Mouse (Mus musculus): ENCODE data around the gene Hexim2. TPM values are rescaled to one million over a fixed set of nuclear protein-coding genes. Genes with fewer than 3 reads are reported as not detected.

Hexim2 gene
- polyA plus RNA-seq, 1 experiment from 2014 or later: 11.3 TPM

GRCm38 (mm10) chr11:103100361-103100760 lies 31.9 kb upstream of the Hexim2 start:
- Histone ChIP-seq H3K4me3 (ENCODE audit: low read length) (peak overlapping the region; percentile 66), H3K36me3 (ENCODE audit: insufficient read depth, low read length) (no peaks in the 10 kb centered on the region), H3K27ac (ENCODE audit: low read length) (no peak overlapping the region), H3K27me3 (ENCODE audit: insufficient read depth, low read length) (no peaks in the 10 kb centered on the region; the same call in 1 of the 2 replicates), H3K4me2 (replicated peaks; ENCODE audit: low read depth, low read length) (peak overlapping the region; percentile 92), H3K9me3 (ENCODE audit: low read length) (no peaks in the 10 kb centered on the region), H3K4me1 (ENCODE audit: insufficient read depth, low read length) (peaks cover 62% of the 10 kb centered on the region), H3K9ac (replicated peaks; ENCODE audit: low read length) (0 out of 2 replicates have a peak overlapping the region, but pooled peaks have one; percentile 29)
- no peak for ATAC-seq (ENCODE audit: low FRiP score, low TSS enrichment)
- 44% methylated on average over 8 of the region's 8 CpGs for whole genome bisulfite sequencing

GRCm38 (mm10) chr11:103101481-103101865 lies 30.8 kb upstream of the Hexim2 start, which contains the start of the genes Plcd3 and Acbd4:
TSS of gene Plcd3 (minus strand) at chr11:103101658.
TSS of gene Acbd4 (plus strand) at chr11:103101682.
- H3K9me3 ChIP-seq (ENCODE audit: low read length): no peaks in the 10 kb centered on the region
- no peaks in the 10 kb centered on the region; the same call in 1 of the 2 replicates for H3K27me3 ChIP-seq (ENCODE audit: insufficient read depth, low read length)
- H3K4me2 ChIP-seq (replicated peaks; ENCODE audit: low read depth, low read length): peak within 1 kb of the TSS; percentile 92
- ATAC-seq (ENCODE audit: low FRiP score, low TSS enrichment): peak; percentile 36
- H3K4me3 ChIP-seq (ENCODE audit: low read length): peak within 1 kb of the TSS; percentile 66
- H3K4me1 ChIP-seq (ENCODE audit: insufficient read depth, low read length): peaks cover 64% of the 10 kb centered on the region
- H3K27ac ChIP-seq (ENCODE audit: low read length): no peak within 1 kb of the TSS
- H3K36me3 ChIP-seq (ENCODE audit: insufficient read depth, low read length): no peaks in the 10 kb centered on the region
- WGBS: under 1% methylated on average over 33 of the region's 34 CpGs
- H3K9ac ChIP-seq (replicated peaks; ENCODE audit: low read length): peak within 1 kb of the TSS; percentile 75

GRCm38 (mm10) chr11:103101866-103102501 lies 30.2 kb upstream of the Hexim2 start:
- H3K9me3 ChIP-seq (ENCODE audit: low read length): no peaks in the 10 kb centered on the region
- peak overlapping the region; percentile 66 for H3K4me3 ChIP-seq (ENCODE audit: low read length)
- peak overlapping the region; percentile 75 for H3K9ac ChIP-seq (replicated peaks; ENCODE audit: low read length)
- H3K27ac ChIP-seq (ENCODE audit: low read length): no peak overlapping the region
- 0 out of 2 replicates have a peak, but pooled peaks have one; percentile 8 for ATAC-seq (ENCODE audit: low FRiP score, low TSS enrichment)
- H3K4me1 ChIP-seq (ENCODE audit: insufficient read depth, low read length): peaks cover 59% of the 10 kb centered on the region
- peak overlapping the region; percentile 92 for H3K4me2 ChIP-seq (replicated peaks; ENCODE audit: low read depth, low read length)
- H3K27me3 ChIP-seq (ENCODE audit: insufficient read depth, low read length): no peaks in the 10 kb centered on the region; the same call in 1 of the 2 replicates
- 4% methylated on average over 30 of the region's 30 CpGs for WGBS
- no peaks in the 10 kb centered on the region for H3K36me3 ChIP-seq (ENCODE audit: insufficient read depth, low read length)

- peak overlapping the region; percentile 92 for H3K4me2 ChIP-seq (replicated peaks; ENCODE audit: low read depth, low read length)
- peak overlapping the region; percentile 67 for H3K9ac ChIP-seq (replicated peaks; ENCODE audit: low read length)
- ATAC-seq (ENCODE audit: low FRiP score, low TSS enrichment): peak; percentile 89
- H3K27me3 ChIP-seq (ENCODE audit: insufficient read depth, low read length): no peaks in the 10 kb centered on the region; the same call in 1 of the 2 replicates
- H3K4me1 ChIP-seq (ENCODE audit: insufficient read depth, low read length): peaks cover 51% of the 10 kb centered on the region
- peak overlapping the region; percentile 66 for H3K4me3 ChIP-seq (ENCODE audit: low read length)
- peak overlapping the region; percentile 36; the same call in 1 of the 2 replicates for H3K27ac ChIP-seq (ENCODE audit: low read length)
- H3K36me3 ChIP-seq (ENCODE audit: insufficient read depth, low read length): no peaks in the 10 kb centered on the region
- under 1% methylated on average over 35 of the region's 35 CpGs for WGBS
- H3K9me3 ChIP-seq (ENCODE audit: low read length): no peaks in the 10 kb centered on the region
Measured at GRCm38 (mm10) chr11:103102725-103103349, 29.4 kb upstream of the Hexim2 start.

- peak overlapping the region; percentile 92 for H3K4me2 ChIP-seq (replicated peaks; ENCODE audit: low read depth, low read length)
- no peaks in the 10 kb centered on the region; the same call in 1 of the 2 replicates for H3K27me3 ChIP-seq (ENCODE audit: insufficient read depth, low read length)
- WGBS: 62% methylated on average over 8 of the region's 8 CpGs
- H3K9ac ChIP-seq (replicated peaks; ENCODE audit: low read length): peak overlapping the region; percentile 67
- no peaks in the 10 kb centered on the region for H3K9me3 ChIP-seq (ENCODE audit: low read length)
- no peaks in the 10 kb centered on the region for H3K36me3 ChIP-seq (ENCODE audit: insufficient read depth, low read length)
- peak overlapping the region; percentile 66 for H3K4me3 ChIP-seq (ENCODE audit: low read length)
- no peak for ATAC-seq (ENCODE audit: low FRiP score, low TSS enrichment)
- no peak overlapping the region for H3K27ac ChIP-seq (ENCODE audit: low read length)
- H3K4me1 ChIP-seq (ENCODE audit: insufficient read depth, low read length): peaks cover 43% of the 10 kb centered on the region
Measured at GRCm38 (mm10) chr11:103103621-103104020, 28.6 kb upstream of the Hexim2 start.

GRCm38 (mm10) chr11:103104469-103104868 lies 27.8 kb upstream of the Hexim2 start:
- no peak for ATAC-seq (ENCODE audit: low FRiP score, low TSS enrichment)
- Histone ChIP-seq H3K9me3 (ENCODE audit: low read length) (no peaks in the 10 kb centered on the region), H3K9ac (replicated peaks; ENCODE audit: low read length) (no peak overlapping the region), H3K4me3 (ENCODE audit: low read length) (no peak overlapping the region), H3K4me2 (replicated peaks; ENCODE audit: low read depth, low read length) (peak overlapping the region; percentile 11; the same call in 1 of the 2 replicates), H3K36me3 (ENCODE audit: insufficient read depth, low read length) (no peaks in the 10 kb centered on the region), H3K27ac (ENCODE audit: low read length) (no peak overlapping the region), H3K4me1 (ENCODE audit: insufficient read depth, low read length) (peaks cover 37% of the 10 kb centered on the region), H3K27me3 (ENCODE audit: insufficient read depth, low read length) (no peaks in the 10 kb centered on the region; the same call in 1 of the 2 replicates)
- 76% methylated on average over 7 of the region's 7 CpGs for WGBS

GRCm38 (mm10) chr11:103105180-103105725 lies 27.0 kb upstream of the Hexim2 start:
- Histone ChIP-seq H3K4me1 (ENCODE audit: insufficient read depth, low read length) (peaks cover 29% of the 10 kb centered on the region), H3K9ac (replicated peaks; ENCODE audit: low read length) (0 out of 2 replicates have a peak overlapping the region, but pooled peaks have one; percentile 19), H3K9me3 (ENCODE audit: low read length) (no peaks in the 10 kb centered on the region), H3K4me3 (ENCODE audit: low read length) (no peak overlapping the region), H3K27ac (ENCODE audit: low read length) (peak overlapping the region; percentile 52), H3K27me3 (ENCODE audit: insufficient read depth, low read length) (no peaks in the 10 kb centered on the region; the same call in 1 of the 2 replicates), H3K4me2 (replicated peaks; ENCODE audit: low read depth, low read length) (no peak overlapping the region), H3K36me3 (ENCODE audit: insufficient read depth, low read length) (no peaks in the 10 kb centered on the region)
- ATAC-seq (ENCODE audit: low FRiP score, low TSS enrichment): no peak
- whole genome bisulfite sequencing: 43% methylated on average over 13 of the region's 14 CpGs

GRCm38 (mm10) chr11:103105810-103106209 lies 26.4 kb upstream of the Hexim2 start:
- H3K4me1 ChIP-seq (ENCODE audit: insufficient read depth, low read length): peaks cover 23% of the 10 kb centered on the region
- 69% methylated on average over 6 of the region's 6 CpGs for WGBS
- H3K9ac ChIP-seq (replicated peaks; ENCODE audit: low read length): no peak overlapping the region
- no peak overlapping the region for H3K4me2 ChIP-seq (replicated peaks; ENCODE audit: low read depth, low read length)
- H3K9me3 ChIP-seq (ENCODE audit: low read length): no peaks in the 10 kb centered on the region
- no peak for ATAC-seq (ENCODE audit: low FRiP score, low TSS enrichment)
- H3K4me3 ChIP-seq (ENCODE audit: low read length): no peak overlapping the region
- no peaks in the 10 kb centered on the region for H3K27me3 ChIP-seq (ENCODE audit: insufficient read depth, low read length)
- peak overlapping the region; percentile 52 for H3K27ac ChIP-seq (ENCODE audit: low read length)
- H3K36me3 ChIP-seq (ENCODE audit: insufficient read depth, low read length): no peaks in the 10 kb centered on the region

- no peak overlapping the region for H3K9ac ChIP-seq (replicated peaks; ENCODE audit: low read length)
- H3K4me1 ChIP-seq (ENCODE audit: insufficient read depth, low read length): peaks cover 26% of the 10 kb centered on the region
- WGBS: 71% methylated on average over 4 of the region's 4 CpGs
- no peak for ATAC-seq (ENCODE audit: low FRiP score, low TSS enrichment)
- no peak overlapping the region for H3K4me3 ChIP-seq (ENCODE audit: low read length)
- H3K4me2 ChIP-seq (replicated peaks; ENCODE audit: low read depth, low read length): no peak overlapping the region
- no peak overlapping the region for H3K27ac ChIP-seq (ENCODE audit: low read length)
- H3K27me3 ChIP-seq (ENCODE audit: insufficient read depth, low read length): no peaks in the 10 kb centered on the region
- no peaks in the 10 kb centered on the region for H3K36me3 ChIP-seq (ENCODE audit: insufficient read depth, low read length)
- no peaks in the 10 kb centered on the region for H3K9me3 ChIP-seq (ENCODE audit: low read length)
Measured at GRCm38 (mm10) chr11:103106386-103106785, 25.8 kb upstream of the Hexim2 start.
